Mouse (Mus musculus) kidney, adult 2 months (tissue): ENCODE data around the gene Bpifb4.

Experiments used
- CTCF ChIP-seq: fragments of 200-500 bp; conservative IDR thresholded peaks from 2 replicates; pipeline ENCODE4 v1.5.1; 2011; ENCODE audit warnings: low read depth, mild to moderate bottlenecking, control low read depth, low read length, moderate library complexity, mixed read lengths; ENCODE audit not compliant: insufficient read depth, insufficient read length
- POLR2A ChIP-seq: fragments of 200-500 bp; IDR thresholded peaks from one replicate; pipeline ENCODE4 v1.6.1; 2011; ENCODE audit warnings: low read depth, low read length, control low read depth

- no peak for TF ChIP-seq CTCF
- TF ChIP-seq POLR2A = no peak
These were observed 4.7 kb upstream of the Bpifb4 start for GRCm38 (mm10) chr2:153933311-153933710.
